Mouse (Mus musculus): ENCODE results near the gene Gm7876.
"Not testable (repeated sequence)": the region's sequence is repeated elsewhere in the genome, so short reads cannot be mapped to it uniquely, and the experiment has no call there.

Gene Gm7876

DNA sequence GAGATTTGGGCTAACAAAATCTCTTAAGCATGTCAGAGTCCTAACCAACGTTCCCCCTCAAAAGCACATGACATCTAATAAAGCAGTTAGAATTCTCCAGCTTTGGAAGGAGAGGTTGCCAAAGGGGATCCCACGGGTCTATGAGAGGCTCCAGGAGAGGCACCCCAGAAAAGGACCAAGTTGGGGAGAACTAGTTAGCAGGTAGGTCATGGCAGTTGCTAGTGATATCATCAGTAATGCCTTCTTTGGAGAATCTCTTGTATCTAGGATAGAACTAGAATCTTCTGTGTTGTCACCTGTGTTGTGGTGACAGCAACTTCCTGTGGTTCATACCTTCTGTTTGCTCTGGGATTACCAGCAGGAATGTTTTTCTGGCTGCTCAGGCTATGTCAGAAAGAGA lies at the start of gene Gm7876:
Gene Gm7876 (plus strand): TSS at position 301 of the 400 bp plus-strand sequence.
- DNase-seq (ENCODE audit: low spot score in 2 of 2) = not testable (repeated sequence)

- DNase-seq (ENCODE audit: low spot score in 2 of 2) = not testable (repeated sequence)
Measured at GRCm38 (mm10) chr14:4663892-4664291, 45.1 kb upstream of the Gm7876 start, which contains the start of gene Gm3239. Gene Gm3239 (plus strand): TSS chr14:4664192.

DNA sequence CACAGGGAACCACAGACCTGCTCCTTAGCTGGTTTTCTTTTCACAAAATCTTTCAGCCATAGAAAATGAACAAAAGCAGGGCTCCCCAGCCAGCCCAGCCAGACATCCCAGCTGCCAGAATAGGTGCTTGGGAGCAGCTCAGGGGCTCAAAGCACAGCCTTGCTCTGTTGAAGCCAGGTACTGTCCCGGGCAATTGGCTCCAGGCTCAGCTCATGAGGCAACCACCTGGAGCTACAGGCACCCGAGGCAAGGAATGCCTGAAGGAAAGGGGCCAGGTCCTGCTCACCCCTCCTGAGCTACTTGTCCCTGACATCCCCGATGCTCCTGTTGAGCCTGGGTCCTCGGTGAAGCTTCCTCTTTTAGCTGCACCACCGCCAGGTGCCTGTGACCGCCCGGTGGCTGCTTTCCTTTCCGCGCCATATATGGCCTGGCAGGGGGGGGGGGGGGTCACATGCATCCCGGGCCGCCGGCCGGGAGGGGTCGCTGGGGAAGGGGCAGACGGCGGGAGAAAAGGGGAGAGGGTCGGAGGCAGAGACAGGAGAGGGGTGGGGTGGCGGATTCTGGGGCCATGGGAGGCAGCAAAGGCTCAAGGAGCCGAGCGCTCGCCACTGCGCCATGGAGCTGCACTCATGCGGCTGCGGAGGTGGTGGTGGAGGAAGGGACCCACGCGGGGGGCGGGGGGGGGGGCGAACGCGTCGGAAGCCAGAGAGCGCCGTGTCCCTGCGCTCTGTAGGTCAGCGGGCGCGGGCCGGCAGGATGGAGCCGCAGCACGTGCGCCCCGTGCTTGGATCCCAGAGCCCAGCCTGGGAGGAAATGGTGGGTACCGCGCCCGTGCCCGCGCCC lies 17.2 kb downstream of the Gm7876 start, which contains the start of gene Gm3252:
Gene Gm3252 (plus strand): TSS at position 738 of the 843 bp plus-strand sequence.
- not testable (repeated sequence) for DNase-seq (ENCODE audit: low spot score in 2 of 2)
